ENCODE assay signal across 22 mouse cellular contexts in the genomic region with DNA sequence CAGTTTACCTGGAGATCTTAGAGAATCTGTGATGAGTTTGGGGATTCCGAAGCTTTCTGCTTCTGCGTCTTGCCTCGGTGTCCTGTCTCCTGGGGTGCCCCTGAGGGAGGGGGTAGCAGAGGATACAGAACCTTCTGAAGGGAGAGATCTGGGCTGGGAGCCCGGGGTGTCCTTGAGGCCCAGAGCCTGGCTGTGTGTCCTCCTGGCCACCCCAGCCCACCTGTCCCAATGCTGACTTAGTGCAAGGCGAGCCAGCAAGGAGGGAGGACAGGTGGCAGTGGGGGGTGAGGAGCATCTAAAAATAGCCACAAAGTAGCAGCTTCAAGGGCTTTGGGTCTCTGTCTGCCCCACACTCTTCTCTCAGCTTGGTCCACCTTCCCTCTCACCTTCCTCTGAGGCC. TPM values are rescaled to one million over a fixed set of nuclear protein-coding genes. Genes with fewer than 3 reads are reported as not detected.
DNase-seq lines count a peak whose midpoint lies in the region; ATAC-seq lines count a peak whose summit lies in the region.
"Had no signal": no experiment of that assay in that cellular context is flagged by ENCODE, and none has a peak within 500 bp of the region (broad histone marks: within the 10 kb centered on the region; RNA-seq: fewer than 3 reads in every experiment).

No protein-coding gene starts in this region.

- H3K4me3 ChIP-seq in heart, embryonic 16.5 days (ENCODE audit: low read length), result peak overlapping the region; percentile 64
- H3K4me3 ChIP-seq in intestine, embryonic 15.5 days (replicated peaks), result no peak overlapping the region
- H3K4me3 ChIP-seq: embryonic facial prominence, embryonic 12.5 days; forebrain, embryonic 15.5 days; hindbrain, embryonic 15.5 days; liver, embryonic 12.5 days had no signal

- H3K4me1 ChIP-seq in heart, embryonic 16.5 days (ENCODE audit: control insufficient read depth, insufficient read depth, low read length), result peaks cover 30% of the 10 kb centered on the region
- no peaks in the 10 kb centered on the region for H3K4me1 ChIP-seq in intestine, embryonic 15.5 days (replicated peaks)
- H3K4me1 ChIP-seq: forebrain, embryonic 15.5 days; hindbrain, embryonic 15.5 days; liver, embryonic 12.5 days had no signal

- peaks cover 29% of the 10 kb centered on the region for H3K36me3 ChIP-seq in heart, embryonic 16.5 days (ENCODE audit: control insufficient read depth, insufficient read depth)
- H3K36me3 ChIP-seq in intestine, embryonic 15.5 days, result no peaks in the 10 kb centered on the region
- H3K36me3 ChIP-seq: embryonic facial prominence, embryonic 12.5 days; forebrain, embryonic 15.5 days; hindbrain, embryonic 15.5 days; liver, embryonic 12.5 days had no signal

- ATAC-seq in heart, embryonic 16.5 days (replicated peaks; ENCODE audit: extremely low read depth, insufficient read depth, low FRiP score), result no peak
- no peak for ATAC-seq in intestine, embryonic 15.5 days
- ATAC-seq in erythroid progenitor cell, adult 5-6 weeks (replicated peaks; ENCODE audit: low FRiP score, poor library complexity, severe bottlenecking), result no peak
- ATAC-seq: forebrain, embryonic 15.5 days; intestine, embryonic 16.5 days; liver, embryonic 12.5 days; midbrain, embryonic 16.5 days had no signal

- peaks cover 5% of the 10 kb centered on the region for H3K9me3 ChIP-seq in heart, embryonic 16.5 days (replicated peaks; ENCODE audit: control insufficient read depth, low read length)
- H3K9me3 ChIP-seq in intestine, embryonic 15.5 days, result no peaks in the 10 kb centered on the region
- H3K9me3 ChIP-seq: forebrain, embryonic 15.5 days; hindbrain, embryonic 15.5 days had no signal

- no peaks in the 10 kb centered on the region for H3K27me3 ChIP-seq in heart, embryonic 16.5 days (ENCODE audit: control insufficient read depth, insufficient read depth, low read length)
- H3K27me3 ChIP-seq in intestine, embryonic 15.5 days (replicated peaks), result peaks cover 2% of the 10 kb centered on the region; the same call in 1 of the 2 replicates
- H3K27me3 ChIP-seq: forebrain, embryonic 15.5 days had no signal

- H3K4me2 ChIP-seq in heart, embryonic 16.5 days (ENCODE audit: low read depth, low read length), result peak overlapping the region; percentile 66
- H3K4me2 ChIP-seq in intestine, embryonic 15.5 days (replicated peaks), result no peak overlapping the region
- H3K4me2 ChIP-seq: embryonic facial prominence, embryonic 12.5 days; forebrain, embryonic 15.5 days; hindbrain, embryonic 15.5 days; liver, embryonic 12.5 days had no signal

- 66% methylated on average over 5 of the region's 5 CpGs for WGBS in heart, embryonic 16.5 days
- 81% methylated on average over 5 of the region's 5 CpGs for whole genome bisulfite sequencing in intestine, embryonic 15.5 days

- DNase-seq in adrenal gland, adult 2 months, result peak; percentile 45
- DNase-seq in adrenal gland, adult 8-10 months, result no peak
- DNase-seq in heart, adult 9 months (ENCODE audit: low spot score in 2 of 2), result peak; percentile 37
- DNase-seq in heart, adult 11 months, result no peak
- DNase-seq in frontal cortex, postnatal 36 days (ENCODE audit: low spot score in 2 of 2), result no peak
- DNase-seq: adrenal gland, postnatal 25 days; cerebellum, adult 11 months; cerebellum, postnatal 10 days; kidney, postnatal 4 days; layer of hippocampus, adult 9-11 months; lung, adult 2 months; retina, postnatal 1 day; thymus, adult 2 months had no signal

- H3K27ac ChIP-seq in heart, embryonic 16.5 days (ENCODE audit: low read length), result peak overlapping the region; percentile 99
- H3K27ac ChIP-seq in intestine, embryonic 15.5 days, result no peak overlapping the region
- H3K27ac ChIP-seq: embryonic facial prominence, embryonic 12.5 days; forebrain, embryonic 15.5 days; hindbrain, embryonic 15.5 days; liver, embryonic 12.5 days had no signal

- peak overlapping the region; percentile 88 for H3K9ac ChIP-seq in heart, embryonic 16.5 days (ENCODE audit: low read length)
- no peak overlapping the region for H3K9ac ChIP-seq in intestine, embryonic 15.5 days
- H3K9ac ChIP-seq: embryonic facial prominence, embryonic 12.5 days; forebrain, embryonic 15.5 days; hindbrain, embryonic 15.5 days; liver, embryonic 12.5 days had no signal

RNA-seq across cellular contexts. Expression of a gene that starts 7.2 kb away (rescaled TPM):
- total RNA-seq in adrenal gland, adult 2 months (2021), result not detected
- 0.84 and 1.0 TPM in 2 replicates for polyA plus RNA-seq in adrenal gland, adult 2 months (2012; rRNA removed)
- not detected for total RNA-seq in adrenal gland, adult 8-10 months (2022)
- polyA plus RNA-seq in heart, embryonic 16.5 days (2015; fragmentation: Nextera tagmentation; extraction: Ambion mirVana), result 2,882 and 3,117 TPM in 2 replicates
- 5.1 and 9.0 TPM in 2 replicates for polyA plus RNA-seq in intestine, embryonic 15.5 days (2015; fragmentation: Nextera tagmentation; extraction: Ambion mirVana)
- not detected in 2 replicates for total RNA-seq in erythroid progenitor cell, adult 5-6 weeks (2015; ENCODE audit: low replicate concordance)
- not detected in 2 replicates for total RNA-seq in erythroid progenitor cell, adult 5-6 weeks (2017; ENCODE audit: low replicate concordance)
- total RNA-seq: adrenal gland, postnatal 25 days had no signal

RNA-seq across cellular contexts. Expression of a gene that starts 7.9 kb away (rescaled TPM):
- total RNA-seq in adrenal gland, adult 2 months (2021), result 1 to 10 TPM in 1 of 2 experiments, under 1 TPM in 1; 0.98 to 5.2 TPM
- polyA plus RNA-seq in adrenal gland, adult 2 months (2012; rRNA removed), result 1.3 and 3.7 TPM in 2 replicates
- total RNA-seq in adrenal gland, adult 8-10 months (2022), result 10 to 100 TPM in 1 of 4 experiments, 1 to 10 TPM in 2, under 1 TPM in 1; 0.61 to 13.6 (median 5.5) TPM
- polyA plus RNA-seq in heart, embryonic 16.5 days (2015; fragmentation: Nextera tagmentation; extraction: Ambion mirVana), result 4.1 and 5.0 TPM in 2 replicates
- polyA plus RNA-seq in intestine, embryonic 15.5 days (2015; fragmentation: Nextera tagmentation; extraction: Ambion mirVana), result 3.7 and 4.7 TPM in 2 replicates
- total RNA-seq in erythroid progenitor cell, adult 5-6 weeks (2015; ENCODE audit: low replicate concordance), result 2.5 TPM in 1 of 2 replicates, not detected in the other
- not detected in 2 replicates for total RNA-seq in erythroid progenitor cell, adult 5-6 weeks (2017; ENCODE audit: low replicate concordance)

RNA-seq across cellular contexts. Expression of a gene that starts 30.0 kb away (rescaled TPM):
- 10 to 100 TPM; 21.7 to 25.5 TPM for total RNA-seq in adrenal gland, adult 2 months (2021)
- polyA plus RNA-seq in adrenal gland, adult 2 months (2012; rRNA removed), result 92.3 and 94.7 TPM in 2 replicates
- 10 to 100 TPM; 31.0 to 44.8 (median 39.2) TPM for total RNA-seq in adrenal gland, adult 8-10 months (2022)
- polyA plus RNA-seq in heart, embryonic 16.5 days (2015; fragmentation: Nextera tagmentation; extraction: Ambion mirVana), result 11.1 and 12.8 TPM in 2 replicates
- 16.7 and 17.3 TPM in 2 replicates for polyA plus RNA-seq in intestine, embryonic 15.5 days (2015; fragmentation: Nextera tagmentation; extraction: Ambion mirVana)
- 1.7 and 1.8 TPM in 2 replicates for total RNA-seq in erythroid progenitor cell, adult 5-6 weeks (2015; ENCODE audit: low replicate concordance)
- 5.3 and 11.3 TPM in 2 replicates for total RNA-seq in erythroid progenitor cell, adult 5-6 weeks (2017; ENCODE audit: low replicate concordance)

RNA-seq across cellular contexts. Expression of a gene that starts 46.8 kb away (rescaled TPM):
- total RNA-seq in adrenal gland, adult 2 months (2021), result 10 to 100 TPM; 40.5 to 56.8 TPM
- 71.6 and 79.0 TPM in 2 replicates for polyA plus RNA-seq in adrenal gland, adult 2 months (2012; rRNA removed)
- 10 to 100 TPM; 44.4 to 53.9 (median 47.6) TPM for total RNA-seq in adrenal gland, adult 8-10 months (2022)
- 4.5 and 6.2 TPM in 2 replicates for polyA plus RNA-seq in heart, embryonic 16.5 days (2015; fragmentation: Nextera tagmentation; extraction: Ambion mirVana)
- 5.8 and 6.1 TPM in 2 replicates for polyA plus RNA-seq in intestine, embryonic 15.5 days (2015; fragmentation: Nextera tagmentation; extraction: Ambion mirVana)
- total RNA-seq in erythroid progenitor cell, adult 5-6 weeks (2015; ENCODE audit: low replicate concordance), result 4.3 and 8.8 TPM in 2 replicates
- total RNA-seq in erythroid progenitor cell, adult 5-6 weeks (2017; ENCODE audit: low replicate concordance), result 1.1 and 1.2 TPM in 2 replicates

RNA-seq across cellular contexts. Expression of a gene that starts 51.3 kb away (rescaled TPM):
- 10 to 100 TPM; 31.9 to 58.8 TPM for total RNA-seq in adrenal gland, adult 2 months (2021)
- 55.3 and 57.9 TPM in 2 replicates for polyA plus RNA-seq in adrenal gland, adult 2 months (2012; rRNA removed)
- total RNA-seq in adrenal gland, adult 8-10 months (2022), result 10 to 100 TPM; 31.9 to 69.2 (median 51.8) TPM
- polyA plus RNA-seq in heart, embryonic 16.5 days (2015; fragmentation: Nextera tagmentation; extraction: Ambion mirVana), result 0.50 and 0.59 TPM in 2 replicates
- 0.50 and 0.53 TPM in 2 replicates for polyA plus RNA-seq in intestine, embryonic 15.5 days (2015; fragmentation: Nextera tagmentation; extraction: Ambion mirVana)
- total RNA-seq in erythroid progenitor cell, adult 5-6 weeks (2015; ENCODE audit: low replicate concordance), result not detected in 2 replicates
- not detected in 2 replicates for total RNA-seq in erythroid progenitor cell, adult 5-6 weeks (2017; ENCODE audit: low replicate concordance)

Comparison
In these comparisons a context has a peak if more than half of its experiments do, and no peak if none do; other contexts are left out.
1. DNase-seq: peak in adrenal gland, adult 2 months (single experiment) and heart, adult 9 months (2 of 2); none in adrenal gland, adult 8-10 months (single experiment), heart, adult 11 months (single experiment) and frontal cortex, postnatal 36 days (0 of 2).